Mouse (Mus musculus) CD4-positive, CD25-positive, alpha-beta regulatory T cell, adult 4 months (primary cell): ENCODE measurements around the gene Chml. TPM values are rescaled to one million over a fixed set of nuclear protein-coding genes. Genes with fewer than 3 reads are reported as not detected.

Experiments
- ATAC-seq: one replicate; pipeline ENCODE4 v1.8.0; 2017
- polyA plus RNA-seq, 2 experiments: library from polyadenylated mRNA; unstranded; fragments of 100-300 nt; shearing (Covaris generic); gene quantifications; one replicate each; pipeline ENCODE4 v1.2.1; 2017

The Chml gene
- polyA plus RNA-seq = under 1 TPM; 0.22 to 0.44 TPM

DNA sequence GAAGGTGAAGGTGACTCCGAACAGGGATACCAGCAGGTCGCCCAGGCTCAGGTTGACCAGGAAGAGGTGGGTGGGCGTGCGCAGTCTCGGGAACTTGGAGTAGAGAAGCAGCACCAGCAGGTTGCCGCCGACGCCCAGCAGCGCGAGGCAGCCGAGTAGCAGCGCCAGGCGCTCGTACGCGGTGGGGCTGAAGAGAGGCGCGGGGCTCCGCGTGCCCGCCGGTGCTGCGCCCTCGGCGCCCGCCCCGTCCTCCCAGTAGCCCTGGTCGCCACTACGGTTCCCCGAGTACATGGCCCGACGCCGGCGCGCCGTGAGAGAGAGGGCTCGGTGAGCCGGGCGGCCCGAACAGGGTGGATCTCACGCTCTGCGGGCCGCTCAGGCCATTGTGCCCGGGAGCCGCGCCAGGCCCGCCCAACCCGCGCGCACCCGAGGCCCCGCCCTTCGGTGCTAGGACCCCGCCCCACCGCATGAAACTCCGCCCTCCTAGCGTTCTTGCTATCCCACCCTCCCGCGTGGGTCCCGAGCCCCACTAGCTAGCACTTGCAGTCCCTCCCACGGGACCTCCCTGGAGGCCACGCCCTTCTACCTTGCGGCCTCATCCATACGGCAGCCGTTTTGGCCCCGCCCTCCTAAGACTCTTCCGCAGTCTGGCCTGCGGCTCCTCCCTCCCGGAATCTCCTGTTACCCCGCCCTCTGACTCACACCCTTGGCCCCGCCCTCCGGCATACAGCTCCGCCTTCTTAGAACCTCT, at the start of gene Chml, which contains the start of gene Opn3:
TSS of gene Chml (minus strand) at position 656 of the 751 bp plus-strand sequence.
TSS of gene Opn3 (minus strand) at position 531 of the 751 bp plus-strand sequence.
- ATAC-seq = peak; percentile 91

DNA sequence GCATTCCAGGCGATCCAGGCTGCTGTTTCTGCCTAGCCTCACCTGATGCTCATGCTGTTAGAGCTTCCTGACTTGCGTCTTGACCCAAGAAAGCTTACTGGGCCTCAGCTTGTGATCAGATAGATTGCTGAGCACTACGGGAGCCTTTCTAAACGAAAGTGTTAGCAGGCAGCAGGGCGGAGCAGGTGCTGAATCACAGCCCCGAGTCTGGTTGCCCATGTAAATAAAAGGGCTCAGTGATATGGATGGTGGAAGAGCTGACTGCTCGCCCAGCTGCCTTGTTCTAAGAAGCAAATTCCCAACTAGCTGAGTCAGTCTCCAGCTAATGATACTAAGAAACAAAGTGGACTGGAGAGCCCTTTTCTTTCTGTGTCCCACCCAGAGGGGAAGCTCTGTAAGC, 33.1 kb upstream of the Chml start:
- no peak for ATAC-seq

DNA sequence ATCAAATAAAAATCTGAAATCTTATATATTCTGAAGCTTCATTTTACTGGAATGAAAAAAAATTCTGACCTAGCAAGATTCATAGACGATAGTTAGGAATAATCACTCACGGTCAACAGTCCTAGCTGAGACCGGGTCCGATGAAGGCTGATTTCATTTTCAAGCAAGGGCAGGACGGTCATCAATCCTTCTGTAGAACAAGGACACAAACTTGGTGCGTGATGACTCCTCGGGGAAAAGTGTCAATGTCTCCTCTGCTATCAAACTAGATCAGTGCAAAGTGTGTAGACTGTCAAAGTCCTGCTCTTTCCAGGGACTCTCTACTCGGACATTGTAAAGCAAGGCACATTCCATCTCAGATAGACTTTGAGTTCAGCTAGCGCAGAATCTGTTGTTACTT, 24.1 kb upstream of the Chml start:
- ATAC-seq = no peak

DNA sequence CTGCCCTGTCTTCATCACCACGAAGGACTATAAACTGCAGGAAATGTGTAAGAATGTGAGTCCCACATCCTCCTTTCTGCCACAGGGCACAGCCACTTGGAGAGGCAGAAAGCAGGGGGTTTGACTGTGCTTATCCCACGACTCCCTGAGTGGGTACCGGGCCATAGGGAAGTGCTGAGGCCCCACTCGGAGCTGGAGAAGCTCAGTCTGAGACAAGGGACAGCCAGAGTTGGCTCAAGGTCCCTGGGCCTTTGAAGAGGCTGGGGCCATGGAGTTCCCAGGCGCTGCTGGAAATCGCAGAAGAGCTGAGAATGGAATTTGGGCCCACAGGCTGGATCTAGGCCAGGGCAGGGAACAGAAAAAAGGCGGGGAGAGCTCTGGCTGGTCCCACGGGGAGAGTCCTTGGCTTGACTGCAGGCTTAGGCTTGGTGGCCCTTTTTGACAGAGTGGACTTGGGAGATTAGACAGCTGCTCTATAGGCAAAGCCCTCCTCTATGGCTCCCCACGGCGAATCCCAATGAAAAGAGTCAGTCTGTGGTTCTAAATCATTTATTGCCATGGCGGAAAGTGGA, 19.7 kb upstream of the Chml start:
- ATAC-seq = no peak

DNA sequence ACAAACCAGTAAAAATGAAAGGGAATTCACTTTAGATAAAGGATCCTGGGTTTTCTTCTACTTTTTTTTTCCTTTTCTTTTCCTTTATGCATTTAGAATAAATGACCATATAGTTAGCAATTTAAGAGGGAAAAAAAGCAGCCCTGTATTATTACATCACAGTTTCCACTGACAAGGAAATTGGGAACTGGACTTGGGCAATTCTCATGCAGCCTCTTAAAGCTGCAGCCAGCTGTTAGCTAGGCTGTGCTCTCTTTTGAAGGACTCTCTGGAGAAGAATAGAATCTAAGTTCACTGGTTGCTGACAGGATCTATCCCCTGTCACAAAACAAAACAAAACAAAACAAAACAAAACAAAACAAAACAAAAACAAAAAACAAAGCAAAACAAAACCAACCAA, 15.3 kb upstream of the Chml start:
- ATAC-seq = no peak

DNA sequence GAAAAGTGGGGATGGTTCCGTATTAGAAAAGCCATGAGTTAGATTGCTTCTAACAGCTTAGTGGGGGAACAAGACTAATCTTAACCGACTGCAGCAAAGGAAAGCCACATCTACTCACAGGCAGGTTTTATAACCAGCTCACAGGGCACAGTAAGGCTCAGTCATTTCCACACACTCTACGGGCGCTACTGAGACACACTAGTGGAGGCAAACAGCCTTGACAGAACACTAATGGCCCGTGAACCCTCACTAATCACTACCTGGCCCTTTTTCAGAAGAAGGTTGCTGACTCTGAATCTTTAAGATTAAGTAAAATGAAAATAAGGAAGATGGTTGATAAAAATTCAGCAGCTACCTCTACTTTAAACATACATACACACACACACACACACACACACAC, 14.9 kb upstream of the Chml start:
- no peak for ATAC-seq

DNA sequence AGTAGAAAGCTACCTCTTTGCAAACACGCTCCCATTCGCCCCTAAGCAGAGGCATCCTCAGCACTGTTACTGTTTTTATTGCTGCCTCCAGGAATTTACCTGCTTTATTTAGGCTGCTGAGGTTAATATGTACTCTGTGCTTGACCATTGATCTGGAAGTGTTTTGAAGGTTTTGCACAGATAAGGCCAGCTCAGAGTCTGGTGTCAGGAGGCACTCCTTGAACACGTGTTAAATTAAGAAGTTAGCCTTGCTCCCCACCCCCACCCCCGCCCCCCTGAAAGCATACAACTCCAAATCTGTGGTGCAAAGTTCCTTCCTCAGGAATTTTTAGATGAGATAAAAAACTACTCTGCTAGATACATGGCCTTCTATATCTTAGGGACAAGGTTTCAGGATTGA, 8.4 kb upstream of the Chml start:
- ATAC-seq = no peak

DNA sequence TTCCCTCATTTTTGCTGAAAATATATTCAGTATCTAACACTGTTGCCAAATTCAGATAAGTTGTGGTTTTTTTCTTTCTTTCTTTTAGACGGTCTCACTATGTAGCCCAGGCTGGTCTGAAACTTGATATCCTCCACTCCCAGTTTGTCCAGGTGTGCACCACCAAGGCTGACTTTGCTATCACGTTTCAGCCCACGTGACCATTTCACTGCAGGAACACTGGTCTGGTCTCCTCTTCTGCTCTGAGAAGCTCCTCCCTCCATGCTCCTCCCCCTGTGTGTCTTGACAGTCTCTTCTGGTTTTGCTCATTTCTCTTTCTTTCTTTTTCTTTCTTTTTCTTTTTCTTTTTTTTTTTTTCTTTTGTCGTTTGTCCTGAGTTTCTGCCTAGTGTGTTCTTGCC, 7.1 kb upstream of the Chml start:
- ATAC-seq = peak; percentile 58

DNA sequence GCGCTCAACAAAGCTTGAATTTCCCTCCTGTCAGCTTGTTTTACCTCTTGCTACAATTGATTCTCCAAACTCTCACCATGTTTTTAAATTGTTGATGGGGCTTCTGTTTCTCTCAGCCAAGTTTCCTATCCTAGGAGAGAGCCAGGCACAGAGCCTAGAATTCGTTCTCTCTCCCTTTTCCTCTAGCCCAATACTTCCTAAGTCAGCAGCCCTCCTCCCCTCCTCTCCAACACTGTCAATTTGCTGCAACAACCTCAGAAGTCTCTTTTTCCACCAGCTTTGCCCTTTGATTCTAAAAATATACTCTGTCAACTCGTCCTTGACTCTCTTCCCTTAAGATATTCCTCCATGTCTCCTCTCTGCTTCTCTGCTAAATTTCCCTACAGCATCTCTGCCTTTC, 6.7 kb upstream of the Chml start:
- no peak for ATAC-seq

DNA sequence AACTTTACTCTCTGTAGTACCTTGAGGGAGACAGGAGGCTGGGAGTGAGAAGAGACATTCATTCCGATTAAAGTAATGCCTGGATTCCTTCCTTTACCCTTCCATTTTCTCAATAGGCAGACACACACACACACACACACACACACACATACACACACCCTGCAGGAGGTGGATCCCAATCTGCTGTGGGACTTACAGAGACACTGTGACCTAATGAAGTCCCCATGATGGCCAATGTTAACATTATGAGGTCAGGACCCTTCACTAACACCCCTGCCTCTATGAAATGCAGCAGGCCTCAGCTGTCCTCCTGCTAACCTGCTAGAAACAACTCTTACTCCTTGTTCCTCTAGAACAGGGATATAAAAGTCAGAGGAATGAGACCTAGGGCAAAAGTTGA, 5.6 kb upstream of the Chml start, which contains the start of gene Wdr64:
TSS of gene Wdr64 (plus strand) at position 301 of the 400 bp plus-strand sequence.
- no peak for ATAC-seq

DNA sequence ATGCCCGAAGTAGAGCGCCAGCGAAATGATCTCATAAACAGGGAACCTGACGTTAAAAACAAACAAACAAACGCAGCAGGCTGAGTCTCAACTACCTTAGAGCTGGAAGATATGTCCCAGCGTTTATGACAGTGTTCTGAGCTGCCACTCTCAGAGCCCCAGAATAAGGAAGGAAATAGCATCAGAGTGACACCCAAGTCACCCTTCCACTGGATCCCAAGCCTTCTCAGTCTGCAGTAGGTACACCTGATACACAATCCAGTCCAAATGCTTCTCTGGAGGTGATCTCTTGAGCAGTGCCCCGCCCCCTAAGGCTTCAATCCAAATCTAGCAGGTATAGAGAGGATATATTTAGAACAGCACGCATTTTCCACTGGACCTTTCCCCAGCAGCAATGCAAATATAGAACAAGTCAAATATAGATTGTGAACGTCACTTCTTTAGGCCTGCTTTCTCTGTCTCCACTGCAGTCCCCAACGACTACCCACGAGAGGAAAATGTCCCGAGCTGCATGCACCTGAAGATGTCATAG, 794 bp upstream of the Chml start:
- ATAC-seq = no peak

DNA sequence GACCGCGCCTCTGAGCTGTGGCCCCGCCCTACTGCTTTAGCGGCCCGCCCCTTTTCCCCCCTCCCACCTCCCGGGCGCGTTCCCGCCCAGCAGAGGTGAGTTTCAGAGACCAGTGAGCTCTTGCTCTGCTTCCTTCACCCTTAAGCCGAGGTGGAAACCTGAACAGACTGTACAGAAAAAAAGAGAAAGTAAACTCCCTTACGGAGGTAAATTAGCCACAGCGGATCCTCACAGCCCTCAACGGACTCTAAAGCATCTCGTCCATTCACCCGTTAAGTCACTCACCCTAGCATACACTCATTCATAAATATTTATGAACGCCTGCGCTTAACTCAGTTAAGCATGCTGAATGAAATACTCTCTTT, 278 bp upstream of the Chml start:
- ATAC-seq = no peak

DNA sequence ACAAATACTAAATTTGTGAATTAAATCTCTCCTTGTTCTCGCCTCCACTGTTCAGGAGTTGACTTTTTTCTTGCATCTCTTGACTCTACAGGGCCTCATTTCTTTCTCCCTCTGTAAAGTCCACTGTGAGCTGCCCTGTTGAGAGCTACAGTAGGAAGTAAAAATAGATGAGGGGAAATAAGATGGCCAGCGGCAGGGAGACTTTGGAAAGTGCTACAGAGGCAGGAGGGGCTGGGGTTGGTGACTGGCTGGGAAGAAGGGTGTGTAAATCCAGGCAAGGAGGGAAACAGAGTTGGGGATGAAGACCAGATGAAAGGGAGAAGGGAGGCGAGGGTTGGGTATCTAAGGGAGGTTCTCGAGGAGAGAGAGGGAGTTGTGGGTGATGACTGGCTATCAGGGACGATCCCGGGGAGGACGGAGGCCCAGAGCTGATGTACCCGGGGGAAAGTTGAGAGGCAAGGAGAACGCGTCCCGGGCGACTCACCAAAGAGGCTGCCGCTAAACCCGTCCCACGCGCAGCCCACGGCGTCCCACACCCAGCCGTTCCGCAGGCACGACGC, 935 bp downstream of the Chml start:
- peak; percentile 3 for ATAC-seq

DNA sequence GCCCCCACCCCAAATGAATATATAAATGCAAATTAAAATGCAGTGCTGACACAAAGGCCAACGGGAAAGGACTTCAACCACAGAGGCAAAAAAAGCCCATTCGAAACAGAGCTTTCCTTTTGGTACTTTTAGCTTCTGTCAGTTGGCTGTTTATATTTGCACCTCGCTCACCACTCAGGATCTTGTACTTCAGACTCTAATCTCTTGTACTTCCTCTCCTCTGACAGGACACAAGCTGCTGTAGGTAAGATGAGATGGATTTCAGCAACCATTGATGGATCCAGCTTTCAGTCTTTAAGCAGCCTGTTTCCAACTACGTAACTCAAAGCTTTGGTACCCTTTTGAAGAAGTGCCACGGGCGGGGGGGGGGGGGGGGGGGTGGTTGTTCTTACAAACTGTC, 11.7 kb downstream of the Chml start:
- no peak for ATAC-seq

DNA sequence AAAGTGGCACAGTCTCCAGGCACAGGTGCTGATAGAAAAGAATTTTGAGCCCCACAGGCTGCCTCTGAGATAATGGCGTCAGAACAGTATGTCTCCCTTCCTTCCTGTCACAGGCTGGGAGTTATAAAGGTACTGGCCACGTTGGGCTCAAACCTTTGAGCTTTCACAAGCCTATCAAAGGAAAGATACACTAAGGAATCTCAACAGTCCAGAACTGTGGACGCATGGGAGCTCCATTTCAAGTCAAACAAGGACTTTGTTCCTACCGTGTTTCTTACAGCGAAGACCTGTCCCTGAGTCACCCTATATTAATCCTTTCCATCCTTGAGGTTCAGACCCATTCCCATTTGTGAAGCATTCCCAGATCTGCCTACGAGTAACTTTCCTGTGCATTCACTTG, 15.2 kb downstream of the Chml start:
- ATAC-seq = no peak

DNA sequence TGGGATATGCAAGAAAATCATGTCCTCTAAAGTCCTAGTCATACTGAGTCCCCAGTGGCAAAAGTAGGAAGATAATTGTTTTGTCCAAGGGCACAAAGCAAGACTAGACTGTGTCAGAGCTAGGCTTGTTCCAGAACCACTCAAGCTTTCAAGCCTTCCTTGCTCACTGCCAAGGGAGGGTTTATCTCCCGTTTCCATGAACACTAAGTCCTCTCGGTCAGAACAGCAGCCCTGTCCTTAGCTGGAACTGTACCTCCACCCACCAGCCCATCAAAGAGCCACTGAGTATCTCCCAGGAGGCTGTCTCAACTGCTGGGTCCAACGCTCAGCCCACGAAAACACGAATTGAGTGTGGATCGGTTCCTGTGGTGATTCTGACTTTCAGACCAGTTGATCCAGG, 17.6 kb downstream of the Chml start:
- ATAC-seq = no peak

DNA sequence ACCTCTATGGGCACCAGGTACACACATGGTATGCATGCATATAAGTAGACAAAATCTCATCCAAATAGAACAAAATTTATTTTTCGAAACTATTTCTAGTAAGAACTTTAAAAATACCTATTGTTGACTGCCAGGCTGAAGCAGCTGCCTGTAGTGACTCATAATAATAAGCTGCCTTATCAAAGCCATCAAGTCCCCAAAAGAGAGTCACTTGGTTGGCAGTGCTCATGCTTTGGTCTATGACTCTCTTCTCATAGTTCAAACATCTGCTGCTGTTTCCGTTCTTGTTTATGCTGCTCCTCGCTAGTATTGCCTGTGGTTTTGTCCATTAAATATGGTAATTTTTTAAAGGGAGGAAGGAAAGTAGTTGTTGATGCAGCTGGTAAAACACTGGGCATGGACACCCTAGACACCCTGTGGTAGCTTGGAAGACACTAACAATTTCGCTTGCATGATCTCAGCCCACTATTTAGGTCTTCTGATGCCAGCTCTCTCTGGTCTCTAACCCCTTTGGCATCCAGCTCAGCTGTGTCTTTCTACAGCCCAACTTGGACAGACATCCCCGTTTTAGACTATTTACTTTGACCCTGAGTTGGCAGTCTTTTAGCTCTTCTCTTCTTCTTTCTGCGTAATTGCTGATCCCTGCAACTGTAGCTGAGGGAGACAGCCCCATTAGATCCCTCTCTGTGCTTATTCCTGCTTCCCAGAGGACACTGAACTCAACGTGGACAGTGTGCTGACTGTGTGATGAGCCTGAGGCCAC, 19.0 kb downstream of the Chml start:
- no peak for ATAC-seq

DNA sequence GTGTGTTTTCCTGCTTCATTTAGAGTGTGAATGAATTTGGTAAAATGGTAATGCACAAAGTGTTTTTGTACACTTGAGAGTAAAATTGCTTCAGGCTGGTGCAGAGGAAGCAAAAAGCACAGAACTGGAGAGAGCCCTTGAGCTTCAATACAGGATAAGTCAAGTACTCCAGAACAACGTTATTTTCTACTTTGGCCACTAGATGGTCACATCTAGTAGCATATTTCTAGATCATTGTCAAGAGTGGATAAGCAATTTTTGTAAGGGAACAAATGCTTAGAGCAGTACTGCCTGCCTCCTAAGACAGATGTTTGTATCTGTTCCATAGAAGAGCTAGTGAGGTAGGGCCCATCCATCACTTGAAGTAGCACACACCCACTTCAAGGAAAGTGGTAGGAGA, 21.1 kb downstream of the Chml start:
- no peak for ATAC-seq

DNA sequence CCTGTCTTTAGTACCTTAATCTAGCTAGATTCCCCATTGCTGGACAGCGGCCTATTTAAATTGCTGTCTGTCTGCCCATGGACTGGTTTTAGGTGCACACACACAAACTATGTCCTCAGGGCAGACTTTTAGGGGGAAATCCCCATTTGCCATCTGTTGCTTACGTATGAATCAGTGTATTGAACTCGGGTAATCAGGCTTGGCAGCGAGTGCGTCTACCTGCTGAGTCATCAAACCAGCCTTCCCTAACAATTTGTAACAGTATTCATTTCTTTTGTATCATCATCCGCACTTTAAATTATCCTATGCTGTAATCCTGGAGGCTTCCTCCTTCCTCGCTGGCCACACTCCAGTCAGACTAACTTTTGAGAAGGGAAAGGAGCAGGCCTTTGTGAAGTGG, 22.7 kb downstream of the Chml start:
- ATAC-seq = no peak

DNA sequence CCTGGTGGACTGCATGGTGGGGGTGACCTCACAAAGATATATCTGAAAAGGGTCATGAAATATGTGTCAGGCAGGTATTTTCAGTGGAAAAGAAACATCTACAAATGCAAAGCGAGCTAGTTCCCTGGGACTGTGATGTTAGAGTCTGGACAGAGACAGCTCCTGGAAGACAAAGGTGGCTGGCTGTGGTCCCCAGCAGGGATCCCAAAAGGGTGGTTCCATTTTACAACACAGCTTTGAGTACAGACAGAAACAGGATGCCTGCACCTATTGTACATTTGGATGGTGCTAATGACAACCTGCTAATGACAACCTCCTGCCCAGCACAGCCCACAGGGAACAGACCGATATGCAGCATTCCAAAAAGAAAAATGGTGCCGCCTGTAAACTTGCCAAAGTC, 23.2 kb downstream of the Chml start:
- ATAC-seq = no peak

DNA sequence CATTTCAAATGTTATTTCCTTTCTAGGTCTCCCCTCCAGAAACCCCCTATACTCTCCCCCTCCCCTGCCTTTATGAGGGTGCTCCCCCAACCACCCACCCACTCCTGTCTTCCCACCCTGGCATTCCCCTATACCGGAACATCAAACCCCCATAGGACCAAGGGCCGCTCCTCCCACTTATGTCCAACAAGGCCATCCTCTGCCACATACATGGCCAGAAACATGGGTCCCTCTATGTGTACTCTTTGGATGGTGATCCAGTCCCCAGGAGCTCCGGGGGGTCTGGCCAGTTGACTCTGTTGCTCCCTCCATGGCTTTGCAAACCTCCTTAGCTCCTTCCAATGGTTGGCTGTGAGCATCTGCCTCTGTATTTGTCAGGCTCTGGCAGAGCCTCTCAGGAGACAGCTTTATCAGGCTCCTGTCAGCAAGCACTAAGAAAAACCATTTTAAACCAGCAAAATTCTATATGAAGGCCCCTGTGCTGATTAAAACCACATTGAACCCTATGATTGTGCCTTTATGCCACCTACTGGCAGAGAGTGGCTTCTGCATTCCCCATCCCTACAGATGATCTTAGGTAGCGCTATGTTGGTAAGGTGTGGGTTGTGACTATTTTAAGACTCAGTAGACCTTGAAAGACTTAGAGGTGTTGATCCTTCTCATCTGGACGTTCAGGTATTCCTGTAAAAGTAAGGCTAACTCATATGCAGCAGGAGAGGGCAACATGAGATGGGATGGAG, 23.9 kb downstream of the Chml start:
- ATAC-seq = peak; percentile 82

DNA sequence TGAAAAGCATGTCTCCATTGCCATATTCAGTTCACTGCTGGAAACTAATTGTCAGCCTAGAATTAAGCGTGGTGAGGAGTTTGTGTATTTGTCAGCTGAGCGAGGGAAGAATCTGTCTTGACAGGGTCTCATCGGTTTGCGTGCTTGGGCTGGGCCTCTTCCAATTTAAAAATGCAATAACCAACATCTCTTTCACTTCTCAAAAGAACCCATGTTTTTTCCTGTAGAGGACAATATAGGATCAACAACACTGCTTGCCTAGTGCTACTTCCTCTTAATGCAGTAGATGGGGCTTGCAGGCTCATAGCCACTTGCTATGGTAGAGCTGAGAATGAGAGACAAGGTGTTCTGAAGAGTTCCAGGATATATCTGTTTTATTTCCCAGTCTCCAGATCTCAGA, 32.8 kb downstream of the Chml start:
- ATAC-seq = no peak

DNA sequence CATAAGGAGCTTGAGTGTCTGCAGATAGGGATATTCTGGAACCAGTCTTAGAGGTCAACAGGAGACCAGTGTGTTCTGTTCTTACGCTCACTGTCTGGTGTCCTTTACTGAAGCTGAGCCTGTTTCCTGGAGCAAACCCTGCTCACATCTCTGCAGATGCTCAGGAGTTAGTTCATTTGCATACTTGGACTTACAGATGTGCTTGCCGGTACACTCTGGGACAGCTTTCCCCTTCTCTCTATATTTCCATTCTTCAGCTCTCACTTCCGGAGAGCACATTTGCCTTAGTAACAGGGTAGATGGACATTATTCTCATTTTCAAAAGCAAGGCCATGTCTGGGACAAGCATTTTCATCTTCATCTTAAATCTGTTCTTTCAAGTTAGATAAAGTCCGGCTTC, 44.1 kb downstream of the Chml start:
- ATAC-seq = no peak
